Mouse (Mus musculus) embryonic fibroblast, embryonic 13.5 days (primary cell): Measurements from ENCODE around the gene 4430402I18Rik.

Source experiments
- CTCF ChIP-seq: IDR thresholded peaks from 2 replicates; pipeline ENCODE4 v1.5.1; 2011; ENCODE audit warnings: mild to moderate bottlenecking, control low read depth, low read length, moderate library complexity, borderline replicate concordance; ENCODE audit not compliant: insufficient read depth
- POLR2A ChIP-seq: IDR thresholded peaks from 2 replicates; pipeline ENCODE4 v1.6.1; 2011; ENCODE audit warnings: low read depth, mild to moderate bottlenecking, control low read depth, low read length, moderate library complexity

DNA sequence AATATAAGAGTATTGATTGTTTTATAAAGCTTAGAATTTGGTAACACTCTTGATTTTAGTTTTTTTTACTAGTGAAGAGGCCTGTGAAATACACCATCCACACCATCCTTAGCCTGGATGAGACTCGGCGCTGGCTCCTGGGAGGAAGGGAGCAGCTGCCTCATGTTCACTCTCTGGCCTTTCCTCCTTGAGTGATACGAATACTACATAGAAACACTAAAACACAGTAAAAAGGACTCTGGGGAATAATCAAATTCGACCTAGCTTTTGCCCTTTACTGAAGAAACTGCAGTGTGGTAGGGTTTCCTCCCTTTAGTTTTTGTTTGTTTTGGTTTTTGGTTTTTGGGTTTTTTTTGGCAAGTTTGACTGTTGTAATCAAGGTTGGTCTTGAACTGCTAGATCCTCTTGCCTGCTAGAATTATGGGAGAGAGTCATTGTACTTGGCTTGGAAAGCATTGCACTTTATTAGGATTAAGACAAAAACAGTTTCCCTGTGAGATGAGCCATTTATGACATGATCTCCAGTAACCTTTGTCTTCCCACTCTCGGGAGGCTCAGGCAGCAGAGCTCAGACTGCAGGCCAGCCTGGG is 47.0 kb upstream of the 4430402I18Rik start:
- TF ChIP-seq CTCF: no peak
- TF ChIP-seq POLR2A: no peak
